Mouse (Mus musculus): Measurements from ENCODE around the gene Ptprs. TPM values are rescaled to one million over a fixed set of nuclear protein-coding genes. Genes with fewer than 3 reads are reported as not detected.

The Ptprs gene
- total and polyA plus RNA-seq, 3 experiments = 51.6 to 324 (median 80.9) TPM

GRCm38 (mm10) chr17:56476402-56476752 is at the start of gene Ptprs (continued):
- TF ChIP-seq GATA1 (IDR thresholded peaks at IDR 0.05; ENCODE audit: low read depth, low read length) (no peak), RCOR1 (IDR thresholded peaks at IDR 0.05; ENCODE audit: low read depth, low read length) (no peak)

GRCm38 (mm10) chr17:56524943-56525342 is 48.7 kb upstream of the Ptprs start:
- peaks cover 3 to 5% of the 10 kb centered on the region in 2 experiments; a peak in 3 of 4 replicates for H3K27me3 ChIP-seq (ENCODE audit: control insufficient read depth in 1 of 2, insufficient read depth in 2 of 2, low read length in 2 of 2)
- H3K4me1 ChIP-seq (ENCODE audit: control insufficient read depth in 1 of 2, insufficient read depth in 2 of 2, low read length in 2 of 2) = peaks cover 0 to 5% of the 10 kb centered on the region in 2 experiments; a peak in 1 of 4 replicates
- no peak for DNase-seq (ENCODE audit: low read depth, low spot score)
- no peaks in the 10 kb centered on the region for H3K9me3 ChIP-seq (replicated peaks; ENCODE audit: insufficient read depth, low read length)
- TF ChIP-seq RCOR1 (IDR thresholded peaks at IDR 0.05; ENCODE audit: low read depth, low read length) = no peak
- TF ChIP-seq POLR2AphosphoS5 (IDR thresholded peaks at IDR 0.05; ENCODE audit: borderline replicate concordance, low read depth, low read length) = no peak
- no peak for TF ChIP-seq ZMIZ1 (IDR thresholded peaks at IDR 0.05; ENCODE audit: low read depth, low read length)
- TF ChIP-seq ZC3H11A (IDR thresholded peaks at IDR 0.05; ENCODE audit: low read depth, low read length) = no peak
- TF ChIP-seq UBTF (IDR thresholded peaks at IDR 0.05; ENCODE audit: borderline replicate concordance, insufficient read depth, low read depth, low read length) = no peak
- TF ChIP-seq ELF1 (IDR thresholded peaks at IDR 0.05; ENCODE audit: low read depth, low read length) = no peak
- no peak for TF ChIP-seq CHD1 (IDR thresholded peaks at IDR 0.05; ENCODE audit: low read depth, low read length)
- TF ChIP-seq SMC3 (IDR thresholded peaks at IDR 0.05; ENCODE audit: low read depth, low read length) = no peak
- TF ChIP-seq ETS1 (IDR thresholded peaks at IDR 0.05; ENCODE audit: low read depth, low read length) = no peak
- no peak for TF ChIP-seq NELFE (IDR thresholded peaks at IDR 0.05; ENCODE audit: low read depth, low read length)
- TF ChIP-seq NRF1 (IDR thresholded peaks at IDR 0.05; ENCODE audit: insufficient read depth, low read depth, low read length, poor library complexity, severe bottlenecking) = no peak
- TF ChIP-seq ZKSCAN1 (IDR thresholded peaks at IDR 0.05; ENCODE audit: low read depth, low read length) = no peak
- TF ChIP-seq EP300 (IDR thresholded peaks at IDR 0.05; ENCODE audit: low read depth in 1 of 2, low read length in 2 of 2) = no peak
- no peak for TF ChIP-seq TAL1 (IDR thresholded peaks at IDR 0.05; ENCODE audit: low read length)
- no peak for TF ChIP-seq HCFC1 (IDR thresholded peaks at IDR 0.05; ENCODE audit: low read depth, low read length)
- TF ChIP-seq TCF12 (IDR thresholded peaks at IDR 0.05; ENCODE audit: low read depth, low read length) = no peak
- TF ChIP-seq BHLHE40 (IDR thresholded peaks at IDR 0.05; ENCODE audit: borderline replicate concordance, low read depth, low read length) = no peak
- no peak for TF ChIP-seq POLR2AphosphoS2 (IDR thresholded peaks at IDR 0.05; ENCODE audit: low read length)
- no peak for TF ChIP-seq CHD2 (IDR thresholded peaks at IDR 0.05; ENCODE audit: low read length)
- no peak overlapping the region for H3K9ac ChIP-seq (ENCODE audit: control insufficient read depth, low read depth, low read length, poor library complexity, severe bottlenecking)
- no peak overlapping the region for H3K27ac ChIP-seq (ENCODE audit: control insufficient read depth, low read depth, low read length)
- H3K79me2 ChIP-seq (ENCODE audit: control insufficient read depth, insufficient read depth, low read length, poor library complexity) = no peaks in the 10 kb centered on the region
- no peaks in the 10 kb centered on the region for H3K36me3 ChIP-seq (ENCODE audit: control insufficient read depth in 1 of 2, insufficient read depth in 2 of 2, low read length in 2 of 2)
- no peak overlapping the region for H3K4me3 ChIP-seq (ENCODE audit: control insufficient read depth in 1 of 2, insufficient read depth in 1 of 2, low read depth in 2 of 2, low read length in 2 of 2)
